Mouse (Mus musculus) kidney, embryonic 16.5 days (tissue): Measurements from ENCODE around the gene Pusl1. TPM values are rescaled to one million over a fixed set of nuclear protein-coding genes. Genes with fewer than 3 reads are reported as not detected.
A peak's percentile ranks its signal among the peaks of the same experiment; 100 is the strongest.

ENCODE experiments used
- ATAC-seq: fragments of 200-750 bp; cut with Nextera tagmentation; 2 replicates; pipeline ENCODE4 v1.8.0; 2017; ENCODE audit warnings: moderate TSS enrichment; ENCODE audit not compliant: low FRiP score, low TSS enrichment
- H3K27ac ChIP-seq: fragments of 300-500 bp; sonication (generic); 2 replicates; pipeline ENCODE4 v1.5.1; 2014; ENCODE audit warnings: low read length
- H3K27me3 ChIP-seq: fragments of 300-500 bp; sonication (generic); 2 replicates; pipeline ENCODE4 v1.6.1; 2014; ENCODE audit warnings: low read length, control low read depth, mixed read lengths; ENCODE audit not compliant: insufficient read depth
- H3K36me3 ChIP-seq: fragments of 300-500 bp; sonication (generic); 2 replicates; pipeline ENCODE4 v1.6.1; 2014; ENCODE audit warnings: low read length, control low read depth, mixed read lengths; ENCODE audit not compliant: insufficient read depth
- H3K4me1 ChIP-seq: fragments of 300-500 bp; sonication (generic); 2 replicates; pipeline ENCODE4 v1.6.1; 2014; ENCODE audit warnings: low read length, control low read depth, mixed read lengths; ENCODE audit not compliant: insufficient read depth
- H3K4me2 ChIP-seq: fragments of 300-500 bp; sonication (generic); replicated peaks from 2 replicates; pipeline ENCODE4 v1.6.1; 2014; ENCODE audit warnings: low read depth, low read length
- H3K4me3 ChIP-seq: fragments of 300-500 bp; sonication (generic); 2 replicates; pipeline ENCODE4 v1.5.1; 2014; ENCODE audit warnings: mild to moderate bottlenecking, low read length
- H3K9ac ChIP-seq: fragments of 300-500 bp; sonication (generic); replicated peaks from 2 replicates; pipeline ENCODE4 v1.6.1; 2014; ENCODE audit warnings: low read length
- H3K9me3 ChIP-seq: fragments of 300-500 bp; sonication (generic); 2 replicates; pipeline ENCODE4 v1.6.1; 2016; ENCODE audit warnings: low read length, control low read depth
- WGBS: fragments of 180-500 bp; shearing (Covaris S2); extraction: QIAGEN DNeasy Blood & Tissue Kit; methylation state at CpG from one replicate; pipeline ENCODE4 v1.1.7; 2014; 5-methylcytosine and 5-hydroxymethylcytosine counted together
- polyA plus RNA-seq: library from polyadenylated mRNA; unstranded; fragments of >200 nt; fragmentation: Nextera tagmentation; extraction: Ambion mirVana; gene quantifications from 2 replicates; pipeline ENCODE4 v1.2.1, GENCODE M21; 2015

Pusl1 gene
- polyA plus RNA-seq, 1 experiment from 2014 or later = 55.1 TPM

GRCm38 (mm10) chr4:155859318-155859717 lies 32.3 kb downstream of the Pusl1 start:
- Histone ChIP-seq H3K4me2 (no peak overlapping the region), H3K9me3 (no peaks in the 10 kb centered on the region), H3K27me3 (no peaks in the 10 kb centered on the region), H3K36me3 (peaks cover 48% of the 10 kb centered on the region), H3K4me1 (no peaks in the 10 kb centered on the region), H3K4me3 (no peak overlapping the region), H3K9ac (no peak overlapping the region), H3K27ac (no peak overlapping the region)
- 15% methylated on average over 13 of the region's 13 CpGs for WGBS
- ATAC-seq = peak; percentile 62

GRCm38 (mm10) chr4:155856881-155857280 lies 34.7 kb downstream of the Pusl1 start:
- no peak for ATAC-seq
- 75% methylated on average over 3 of the region's 3 CpGs for WGBS
- Histone ChIP-seq H3K4me1 (no peaks in the 10 kb centered on the region), H3K4me2 (no peak overlapping the region), H3K9me3 (no peaks in the 10 kb centered on the region), H3K27me3 (no peaks in the 10 kb centered on the region), H3K36me3 (peaks cover 55% of the 10 kb centered on the region), H3K9ac (no peak overlapping the region), H3K4me3 (no peak overlapping the region), H3K27ac (no peak overlapping the region)

- 93% methylated on average over 12 of the region's 12 CpGs for WGBS
These were observed 35.5 kb downstream of the Pusl1 start for GRCm38 (mm10) chr4:155856071-155856470.

GRCm38 (mm10) chr4:155854991-155855390 lies 36.6 kb downstream of the Pusl1 start:
- WGBS = 95% methylated on average over 12 of the region's 12 CpGs

More at GRCm38 (mm10) chr4:155856071-155856470, 35.5 kb downstream of the Pusl1 start:
- no peak for ATAC-seq
- Histone ChIP-seq H3K4me3 (no peak overlapping the region), H3K27ac (no peak overlapping the region), H3K9me3 (no peaks in the 10 kb centered on the region), H3K4me2 (no peak overlapping the region), H3K4me1 (no peaks in the 10 kb centered on the region), H3K9ac (no peak overlapping the region), H3K36me3 (peaks cover 52% of the 10 kb centered on the region), H3K27me3 (no peaks in the 10 kb centered on the region)

GRCm38 (mm10) chr4:155853421-155853820 lies 38.2 kb downstream of the Pusl1 start:
- Histone ChIP-seq H3K9me3 (no peaks in the 10 kb centered on the region), H3K36me3 (peaks cover 45% of the 10 kb centered on the region), H3K27ac (no peak overlapping the region), H3K9ac (no peak overlapping the region), H3K4me2 (no peak overlapping the region), H3K4me3 (no peak overlapping the region), H3K4me1 (peaks cover 10% of the 10 kb centered on the region), H3K27me3 (no peaks in the 10 kb centered on the region)
- 89% methylated on average over 9 of the region's 9 CpGs for WGBS
- no peak for ATAC-seq

More at GRCm38 (mm10) chr4:155854991-155855390, 36.6 kb downstream of the Pusl1 start:
- H3K4me1 ChIP-seq = no peaks in the 10 kb centered on the region
- H3K27ac ChIP-seq = no peak overlapping the region
- no peak for ATAC-seq
- peaks cover 52% of the 10 kb centered on the region for H3K36me3 ChIP-seq
- no peaks in the 10 kb centered on the region for H3K27me3 ChIP-seq
- H3K4me3 ChIP-seq = no peak overlapping the region
- no peaks in the 10 kb centered on the region for H3K9me3 ChIP-seq
- no peak overlapping the region for H3K9ac ChIP-seq
- no peak overlapping the region for H3K4me2 ChIP-seq

- WGBS = 76% methylated on average over 2 of the region's 2 CpGs
- Histone ChIP-seq H3K9ac (no peak overlapping the region), H3K4me1 (peaks cover 17% of the 10 kb centered on the region), H3K36me3 (peaks cover 33% of the 10 kb centered on the region), H3K4me2 (no peak overlapping the region), H3K27ac (no peak overlapping the region), H3K4me3 (no peak overlapping the region), H3K9me3 (no peaks in the 10 kb centered on the region), H3K27me3 (no peaks in the 10 kb centered on the region)
- ATAC-seq = no peak
These were observed 39.6 kb downstream of the Pusl1 start for GRCm38 (mm10) chr4:155851951-155852411.

GRCm38 (mm10) chr4:155851368-155851767 lies 40.2 kb downstream of the Pusl1 start:
- no peak for ATAC-seq
- Histone ChIP-seq H3K4me3 (no peak overlapping the region), H3K9ac (no peak overlapping the region), H3K36me3 (peaks cover 28% of the 10 kb centered on the region), H3K4me1 (peaks cover 23% of the 10 kb centered on the region), H3K27me3 (no peaks in the 10 kb centered on the region), H3K27ac (no peak overlapping the region), H3K4me2 (no peak overlapping the region), H3K9me3 (no peaks in the 10 kb centered on the region)
- 90% methylated on average over 3 of the region's 3 CpGs for WGBS

- 88% methylated on average over 3 of the region's 3 CpGs for WGBS
- no peak overlapping the region for H3K4me3 ChIP-seq
These were observed 41.7 kb downstream of the Pusl1 start for GRCm38 (mm10) chr4:155849792-155850451.

GRCm38 (mm10) chr4:155849391-155849790 lies 42.2 kb downstream of the Pusl1 start:
- Histone ChIP-seq H3K27me3 (no peaks in the 10 kb centered on the region), H3K9ac (no peak overlapping the region), H3K4me1 (peaks cover 23% of the 10 kb centered on the region), H3K4me2 (0 out of 2 replicates have a peak overlapping the region, but pooled peaks have one; percentile 83), H3K27ac (no peak overlapping the region), H3K4me3 (no peak overlapping the region), H3K9me3 (no peaks in the 10 kb centered on the region), H3K36me3 (peaks cover 8% of the 10 kb centered on the region; the same call in 1 of the 2 replicates)
- 91% methylated on average over 2 of the region's 2 CpGs for WGBS
- no peak for ATAC-seq

More at GRCm38 (mm10) chr4:155849792-155850451, 41.7 kb downstream of the Pusl1 start:
- no peak overlapping the region for H3K9ac ChIP-seq
- peaks cover 13% of the 10 kb centered on the region for H3K36me3 ChIP-seq
- no peaks in the 10 kb centered on the region for H3K27me3 ChIP-seq
- ATAC-seq = no peak
- H3K4me2 ChIP-seq = no peak overlapping the region
- no peak overlapping the region for H3K27ac ChIP-seq
- peaks cover 23% of the 10 kb centered on the region for H3K4me1 ChIP-seq
- no peaks in the 10 kb centered on the region for H3K9me3 ChIP-seq

- Histone ChIP-seq H3K4me2 (peak overlapping the region; percentile 83), H3K9ac (peak overlapping the region; percentile 91), H3K9me3 (no peaks in the 10 kb centered on the region), H3K27me3 (no peaks in the 10 kb centered on the region), H3K27ac (peak overlapping the region; percentile 73; the same call in 1 of the 2 replicates), H3K4me3 (peak overlapping the region; percentile 60), H3K4me1 (peaks cover 23% of the 10 kb centered on the region), H3K36me3 (peaks cover 3% of the 10 kb centered on the region)
- WGBS = 59% methylated on average over 7 of the region's 7 CpGs
- ATAC-seq = no peak
These were observed 43.0 kb downstream of the Pusl1 start for GRCm38 (mm10) chr4:155848434-155849095.
